Mouse (Mus musculus): Measurements from ENCODE around the gene Creb5. TPM values are rescaled to one million over a fixed set of nuclear protein-coding genes. Genes with fewer than 3 reads are reported as not detected.

Gene Creb5
- total RNA-seq, 2 experiments from 2014 or later = 0.84 TPM; not detected in 1

- no peak for ATAC-seq (replicated peaks; ENCODE audit: low FRiP score, poor library complexity, severe bottlenecking)
Observed at GRCm38 (mm10) chr6:53469703-53470102, 182.6 kb downstream of the Creb5 start.

DNA sequence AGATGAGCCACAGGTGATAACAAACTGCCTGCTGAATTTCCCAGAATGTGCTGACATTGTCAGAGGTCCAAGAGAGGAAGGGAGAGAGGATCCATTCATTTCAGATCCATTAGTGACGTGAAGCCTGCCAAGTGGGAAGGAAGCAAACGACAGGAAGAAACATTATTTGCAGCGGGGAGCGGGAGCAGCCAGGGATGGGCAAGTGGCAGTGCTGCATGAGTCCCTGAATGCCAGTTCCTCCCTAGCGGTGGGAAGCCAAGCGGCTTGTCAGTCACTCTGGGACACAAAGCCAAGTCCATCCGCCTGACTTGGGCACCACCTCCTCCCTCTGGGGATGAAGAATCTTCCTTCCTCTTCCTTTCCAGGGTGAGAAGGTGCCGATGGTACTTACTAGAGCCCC, 183.5 kb downstream of the Creb5 start:
- ATAC-seq (replicated peaks; ENCODE audit: low FRiP score, poor library complexity, severe bottlenecking) = no peak

DNA sequence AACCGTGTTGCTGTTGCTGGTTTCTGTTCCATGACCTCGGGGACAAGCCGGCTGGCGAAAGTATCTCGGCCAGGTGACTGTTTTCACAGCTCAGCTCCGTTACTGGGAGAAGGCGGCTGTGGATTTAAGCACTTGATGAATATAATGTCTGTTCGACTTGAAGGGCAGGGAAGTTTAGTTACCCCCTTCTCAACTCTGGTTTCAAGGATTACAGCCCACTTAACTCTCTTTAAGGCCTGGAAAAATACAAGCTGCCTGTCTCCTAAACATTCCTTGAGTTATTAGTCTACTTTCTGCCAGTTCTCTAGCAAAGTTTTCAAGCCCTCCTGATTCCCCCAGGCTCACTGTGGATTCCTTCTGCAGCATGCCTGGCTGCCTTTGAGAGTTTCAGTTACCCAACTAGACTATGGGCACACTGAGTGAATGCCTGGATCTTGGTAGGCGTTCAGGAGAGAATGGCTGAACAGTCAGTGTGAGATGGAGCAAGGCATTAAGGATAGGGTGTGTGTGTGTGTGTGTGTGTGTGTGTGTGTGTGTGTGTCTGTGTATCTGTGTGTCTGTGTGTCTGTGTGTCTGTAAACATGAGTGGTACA, 184.0 kb downstream of the Creb5 start:
- no peak for ATAC-seq (replicated peaks; ENCODE audit: low FRiP score, poor library complexity, severe bottlenecking)

DNA sequence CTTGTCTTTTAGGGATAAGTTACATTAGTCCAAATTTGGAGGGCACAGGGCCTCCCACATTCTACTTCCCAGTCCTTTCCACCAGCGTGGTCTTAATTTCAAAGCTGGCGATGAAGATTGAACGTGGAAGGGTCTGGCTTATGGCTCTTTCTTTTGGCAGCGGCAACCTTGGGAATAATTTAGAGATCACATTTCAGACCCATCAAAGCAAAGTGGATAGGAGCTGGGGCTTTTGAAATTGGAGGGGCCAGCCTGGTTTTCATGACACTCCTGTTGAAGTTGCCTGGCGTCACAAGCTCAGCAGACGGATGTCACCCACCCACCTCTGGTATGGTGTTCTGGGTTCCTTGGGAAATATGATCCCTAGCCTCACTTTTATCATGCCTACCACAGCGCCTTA, 185.7 kb downstream of the Creb5 start:
- ATAC-seq (replicated peaks; ENCODE audit: low FRiP score, poor library complexity, severe bottlenecking) = no peak

DNA sequence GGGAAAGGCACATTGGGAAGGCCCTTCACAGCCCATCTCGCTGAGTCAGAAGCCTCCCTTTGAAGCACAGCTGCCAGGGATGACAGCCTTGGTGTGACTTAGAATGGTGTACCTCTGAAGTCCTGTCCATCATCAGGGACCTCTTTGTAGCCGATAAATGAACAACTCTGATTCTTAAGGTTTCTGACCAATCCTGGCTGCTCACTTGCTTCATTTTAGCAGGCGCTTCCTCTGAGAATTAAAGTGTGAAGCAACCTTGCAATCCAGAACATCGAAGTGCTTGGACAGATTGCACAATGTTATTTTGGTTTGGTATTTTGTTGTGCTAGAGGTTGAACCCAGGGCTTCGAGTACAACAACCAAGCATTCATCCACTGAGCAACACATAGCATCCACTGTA, 190.4 kb downstream of the Creb5 start:
- no peak for ATAC-seq (replicated peaks; ENCODE audit: low FRiP score, poor library complexity, severe bottlenecking)

- no peak for ATAC-seq (replicated peaks; ENCODE audit: low FRiP score, poor library complexity, severe bottlenecking)
Observed at GRCm38 (mm10) chr6:53490917-53491316, 203.8 kb downstream of the Creb5 start.

DNA sequence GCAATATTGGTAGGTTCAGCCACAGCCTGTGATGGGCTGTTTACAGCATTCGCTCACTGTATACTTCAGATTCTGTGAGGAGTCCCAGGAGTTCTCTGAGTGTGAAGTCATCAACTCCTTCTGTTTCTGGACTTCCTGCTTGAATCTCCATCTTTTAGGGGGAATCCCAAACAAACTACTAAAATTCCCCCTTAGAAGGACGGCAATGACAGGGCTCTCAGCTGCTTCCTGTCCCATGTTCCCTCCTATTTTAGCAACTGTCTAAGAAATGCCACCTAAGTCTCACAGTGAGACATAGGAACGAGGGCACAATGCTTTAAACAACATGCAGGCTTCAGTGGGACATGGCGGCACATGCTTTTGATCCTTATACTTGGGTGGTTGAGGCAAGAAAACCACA, 204.3 kb downstream of the Creb5 start:
- no peak for ATAC-seq (replicated peaks; ENCODE audit: low FRiP score, poor library complexity, severe bottlenecking)

DNA sequence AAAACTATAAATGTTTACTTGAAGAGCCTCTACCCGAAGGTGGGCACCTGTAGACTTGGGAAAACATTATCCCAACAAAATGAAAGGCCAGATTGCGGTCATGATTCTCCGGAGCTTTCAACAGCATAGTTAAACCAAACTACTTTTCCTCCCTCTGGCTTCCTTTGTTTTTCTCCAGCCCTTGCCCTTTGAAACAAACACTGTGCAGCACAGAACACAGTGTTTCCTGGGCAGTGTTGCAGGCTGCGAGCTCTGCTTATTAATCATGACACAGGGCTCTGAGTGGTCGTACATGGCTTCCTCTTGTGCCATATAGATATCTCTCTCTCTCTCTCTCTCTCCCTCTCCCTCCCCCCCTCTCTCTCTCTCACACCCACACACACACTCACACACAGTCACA, 206.8 kb downstream of the Creb5 start:
- ATAC-seq (replicated peaks; ENCODE audit: low FRiP score, poor library complexity, severe bottlenecking) = no peak

- no peak for ATAC-seq (replicated peaks; ENCODE audit: low FRiP score, poor library complexity, severe bottlenecking)
Observed at GRCm38 (mm10) chr6:53495667-53496066, 208.6 kb downstream of the Creb5 start.

DNA sequence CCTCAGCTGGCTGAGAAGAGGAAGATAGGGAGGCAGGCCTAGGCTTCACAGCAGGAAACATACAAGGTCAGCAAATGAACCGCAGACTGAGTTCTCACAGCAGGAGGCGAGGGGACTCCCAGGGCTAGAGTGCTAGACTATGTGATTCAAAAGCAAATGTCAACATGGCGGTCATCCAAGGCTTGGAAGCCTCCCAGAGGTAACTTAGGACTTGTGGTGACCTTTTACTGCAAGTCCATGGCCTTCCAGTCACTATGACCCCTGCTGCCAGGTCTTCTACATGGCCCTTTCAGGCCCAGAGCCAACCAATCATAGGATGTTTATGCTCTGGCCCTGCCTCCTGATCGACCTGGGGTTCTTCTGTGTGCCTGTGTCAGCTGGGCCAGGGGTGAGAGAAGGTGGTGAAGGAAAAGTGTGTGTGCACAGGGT, 209.3 kb downstream of the Creb5 start:
- ATAC-seq (replicated peaks; ENCODE audit: low FRiP score, poor library complexity, severe bottlenecking) = no peak

- ATAC-seq (replicated peaks; ENCODE audit: low FRiP score, poor library complexity, severe bottlenecking) = no peak
Observed at GRCm38 (mm10) chr6:53497904-53498536, 210.9 kb downstream of the Creb5 start.

DNA sequence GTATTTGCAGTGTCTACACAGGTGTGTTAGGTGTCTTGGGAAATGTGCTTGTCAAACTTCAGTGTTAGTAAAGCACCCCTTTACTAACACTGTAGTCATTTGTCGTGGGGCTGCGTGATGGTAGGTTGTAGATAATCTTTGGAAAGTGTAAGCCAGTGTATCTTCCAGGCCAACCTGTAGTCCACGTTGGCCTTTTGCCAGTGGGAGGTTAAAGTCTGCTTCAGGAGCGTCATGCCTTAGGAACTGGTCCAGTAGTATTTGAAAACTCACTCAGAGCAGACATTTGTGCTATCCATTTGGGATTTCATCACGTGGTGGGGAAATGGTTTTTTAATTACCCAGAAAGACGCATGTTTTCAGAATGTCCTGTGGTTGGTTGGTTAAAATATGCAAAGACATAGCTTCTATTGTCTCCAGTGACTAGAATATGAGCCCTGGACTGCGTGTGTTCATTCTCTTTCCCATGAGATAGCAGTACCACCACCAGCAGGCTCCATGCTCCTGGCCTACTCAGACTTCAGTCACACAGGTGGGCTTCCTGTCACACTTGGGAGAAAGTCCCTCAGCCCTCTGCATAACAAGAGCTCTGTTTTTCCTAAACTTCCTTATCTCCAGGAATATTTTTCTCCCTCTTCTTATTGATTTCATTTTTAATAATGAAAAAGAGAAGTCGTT, 212.7 kb downstream of the Creb5 start:
- ATAC-seq (replicated peaks; ENCODE audit: low FRiP score, poor library complexity, severe bottlenecking) = no peak

GRCm38 (mm10) chr6:53501236-53501635, 214.2 kb downstream of the Creb5 start:
- ATAC-seq (replicated peaks; ENCODE audit: low FRiP score, poor library complexity, severe bottlenecking) = no peak

DNA sequence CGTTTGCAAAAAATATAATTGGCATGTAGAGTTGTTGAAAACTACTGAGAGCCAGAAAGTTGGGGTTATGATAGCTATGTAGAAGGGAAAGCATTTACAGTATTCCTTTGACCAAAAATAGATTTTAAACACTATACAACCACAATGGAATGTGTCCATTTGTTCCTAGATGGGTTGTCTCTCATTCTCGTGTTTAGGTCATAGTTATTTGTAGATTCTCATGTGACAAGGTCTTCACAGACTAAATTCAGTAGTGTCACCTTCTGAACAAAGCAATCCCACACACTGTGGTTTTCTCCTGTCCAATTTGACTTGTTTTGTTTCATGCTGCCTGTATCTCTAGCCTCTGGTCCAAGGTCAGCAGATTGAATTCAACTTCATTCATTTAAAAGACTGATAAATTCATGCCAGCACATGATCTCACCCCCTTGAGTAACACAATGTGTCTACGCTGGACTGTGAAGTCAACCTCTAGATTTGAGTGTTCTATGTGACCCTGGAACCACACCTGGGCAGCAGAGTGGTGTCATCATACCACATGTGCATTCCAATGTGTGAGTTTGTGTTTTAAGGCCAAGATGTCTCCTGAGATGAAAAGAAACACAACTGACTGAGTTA, 220.0 kb downstream of the Creb5 start:
- no peak for ATAC-seq (replicated peaks; ENCODE audit: low FRiP score, poor library complexity, severe bottlenecking)

DNA sequence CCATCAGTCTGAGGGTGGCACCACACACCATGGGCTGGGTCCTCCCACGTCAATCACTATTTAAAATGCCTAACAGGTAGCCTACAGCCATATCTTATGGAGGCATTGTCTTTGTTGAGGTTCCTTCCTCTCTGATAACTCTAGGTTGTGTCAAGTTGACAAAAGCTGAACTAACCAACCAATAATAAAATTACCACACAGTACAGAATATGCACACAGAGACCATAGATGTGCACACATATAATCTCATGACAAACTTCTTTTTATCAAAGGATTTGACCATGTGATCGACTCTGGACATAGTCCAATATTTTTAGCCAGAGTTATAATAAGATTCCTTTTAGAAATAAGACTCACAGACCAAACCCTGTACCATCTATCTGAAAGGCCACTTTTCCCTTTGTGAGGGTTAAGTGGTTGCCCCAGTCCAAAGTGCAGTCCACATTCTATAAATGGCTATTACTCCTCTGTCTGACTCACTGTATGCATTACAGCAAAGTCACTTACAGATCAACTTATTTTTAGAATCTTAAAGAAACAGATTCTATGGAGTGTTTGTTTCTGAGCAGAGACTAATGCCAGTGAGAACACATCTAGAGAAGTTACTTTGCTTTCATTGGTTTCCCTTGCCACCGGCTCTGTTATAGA, 221.9 kb downstream of the Creb5 start:
- no peak for ATAC-seq (replicated peaks; ENCODE audit: low FRiP score, poor library complexity, severe bottlenecking)

- no peak for ATAC-seq (replicated peaks; ENCODE audit: low FRiP score, poor library complexity, severe bottlenecking)
Observed at GRCm38 (mm10) chr6:53510005-53510404, 222.9 kb downstream of the Creb5 start.

GRCm38 (mm10) chr6:53512226-53512625, 225.2 kb downstream of the Creb5 start:
- ATAC-seq (replicated peaks; ENCODE audit: low FRiP score, poor library complexity, severe bottlenecking) = no peak

- no peak for ATAC-seq (replicated peaks; ENCODE audit: low FRiP score, poor library complexity, severe bottlenecking)
Observed at GRCm38 (mm10) chr6:53513380-53513779, 226.3 kb downstream of the Creb5 start.

GRCm38 (mm10) chr6:53514862-53515261, 227.8 kb downstream of the Creb5 start:
- no peak for ATAC-seq (replicated peaks; ENCODE audit: low FRiP score, poor library complexity, severe bottlenecking)

- no peak for ATAC-seq (replicated peaks; ENCODE audit: low FRiP score, poor library complexity, severe bottlenecking)
Observed at GRCm38 (mm10) chr6:53515611-53516010, 228.5 kb downstream of the Creb5 start.
